Mouse (Mus musculus) kidney, embryonic 15.5 days (tissue): ENCODE measurements around the gene B3gnt8. TPM values are rescaled to one million over a fixed set of nuclear protein-coding genes. Genes with fewer than 3 reads are reported as not detected.
A peak's percentile ranks its signal among the peaks of the same experiment; 100 is the strongest.
"Not testable (repeated sequence)": the region's sequence is repeated elsewhere in the genome, so short reads cannot be mapped to it uniquely, and the experiment has no call there.

ENCODE experiments used
- ATAC-seq: fragments of 200-750 bp; cut with Nextera tagmentation; replicated peaks from 2 replicates; pipeline ENCODE4 v1.8.0; 2017; ENCODE audit warnings: moderate TSS enrichment; ENCODE audit not compliant: low FRiP score
- H3K27ac ChIP-seq: fragments of 300-500 bp; sonication (generic); 2 replicates; pipeline ENCODE4 v1.5.1; 2015; ENCODE audit warnings: mild to moderate bottlenecking, inconsistent platforms
- H3K27me3 ChIP-seq: fragments of 300-500 bp; sonication (generic); 2 replicates; pipeline ENCODE4 v1.6.1; 2015; ENCODE audit warnings: inconsistent platforms
- H3K36me3 ChIP-seq: fragments of 300-500 bp; sonication (generic); 2 replicates; pipeline ENCODE4 v1.6.1; 2015; ENCODE audit warnings: inconsistent platforms
- H3K4me1 ChIP-seq: fragments of 300-500 bp; sonication (generic); 2 replicates; pipeline ENCODE4 v1.6.1; 2015; ENCODE audit warnings: inconsistent platforms
- H3K4me2 ChIP-seq: fragments of 300-500 bp; sonication (generic); 2 replicates; pipeline ENCODE4 v1.6.1; 2015; ENCODE audit warnings: moderate library complexity, mild to moderate bottlenecking, inconsistent platforms
- H3K4me3 ChIP-seq: fragments of 300-500 bp; sonication (generic); replicated peaks from 2 replicates; pipeline ENCODE4 v1.5.1; 2015; ENCODE audit warnings: mild to moderate bottlenecking, inconsistent platforms
- H3K9ac ChIP-seq: fragments of 300-500 bp; sonication (generic); 2 replicates; pipeline ENCODE4 v1.6.1; 2015; ENCODE audit warnings: mild to moderate bottlenecking, inconsistent platforms
- H3K9me3 ChIP-seq: fragments of 300-500 bp; sonication (generic); replicated peaks from 2 replicates; pipeline ENCODE4 v1.6.1; 2016; ENCODE audit warnings: inconsistent platforms
- WGBS: fragments of 180-500 bp; shearing (Covaris S2); methylation state at CpG from one replicate; pipeline ENCODE4 v1.1.7; 2015; ENCODE audit warnings: mixed read lengths; 5-methylcytosine and 5-hydroxymethylcytosine counted together
- polyA plus RNA-seq: library from polyadenylated mRNA; unstranded; fragments of >200 nt; fragmentation: Nextera tagmentation; extraction: Ambion mirVana; gene quantifications from 2 replicates; pipeline ENCODE4 v1.2.1, GENCODE M21; 2015

The B3gnt8 gene
- polyA plus RNA-seq: 10.4 and 13.6 TPM in 2 replicates

GRCm38 (mm10) chr7:25626509-25627430 is at the start of gene B3gnt8:
Gene B3gnt8 (plus strand): TSS chr7:25626654.
- 14% methylated on average over 29 of the region's 29 CpGs for WGBS
- Histone ChIP-seq H3K27ac (peak within 1 kb of the TSS; percentile 86), H3K4me2 (peak within 1 kb of the TSS; percentile 81), H3K36me3 (peaks cover 65% of the 10 kb centered on the region), H3K27me3 (no peaks in the 10 kb centered on the region), H3K9ac (peak within 1 kb of the TSS; percentile 56), H3K4me1 (peaks cover 33% of the 10 kb centered on the region), H3K9me3 (no peaks in the 10 kb centered on the region), H3K4me3 (peak within 1 kb of the TSS; percentile 51)
- ATAC-seq: peak; percentile 40

- WGBS: 38% methylated on average over 14 of the region's 14 CpGs
- peak overlapping the region; percentile 79; the same call in 1 of the 2 replicates for H3K27ac ChIP-seq
- peak; percentile 86 for ATAC-seq
Observed at GRCm38 (mm10) chr7:25576793-25577437, 49.5 kb upstream of the B3gnt8 start.

GRCm38 (mm10) chr7:25579441-25579840 is 47.0 kb upstream of the B3gnt8 start:
- Histone ChIP-seq H3K27ac (no peak overlapping the region), H3K9ac (no peak overlapping the region), H3K27me3 (no peaks in the 10 kb centered on the region), H3K4me2 (no peak overlapping the region), H3K9me3 (no peaks in the 10 kb centered on the region), H3K36me3 (no peaks in the 10 kb centered on the region), H3K4me1 (peaks cover 9% of the 10 kb centered on the region; the same call in 1 of the 2 replicates), H3K4me3 (no peak overlapping the region)
- WGBS: 85% methylated on average over 10 of the region's 10 CpGs
- no peak for ATAC-seq

More at GRCm38 (mm10) chr7:25576793-25577437, 49.5 kb upstream of the B3gnt8 start:
- H3K36me3 ChIP-seq, H3K4me2 ChIP-seq, H3K27me3 ChIP-seq, H3K9me3 ChIP-seq, H3K9ac ChIP-seq, H3K4me3 ChIP-seq, H3K4me1 ChIP-seq: not testable (repeated sequence)

- H3K4me1 ChIP-seq: no peaks in the 10 kb centered on the region
Observed at GRCm38 (mm10) chr7:25582301-25582810, 44.1 kb upstream of the B3gnt8 start.

GRCm38 (mm10) chr7:25584651-25585050 is 41.8 kb upstream of the B3gnt8 start:
- Histone ChIP-seq H3K36me3 (no peaks in the 10 kb centered on the region), H3K27ac (no peak overlapping the region), H3K9me3 (no peaks in the 10 kb centered on the region), H3K27me3 (no peaks in the 10 kb centered on the region), H3K4me1 (no peaks in the 10 kb centered on the region), H3K9ac (no peak overlapping the region), H3K4me3 (no peak overlapping the region), H3K4me2 (no peak overlapping the region)
- ATAC-seq: no peak
- 83% methylated on average over 5 of the region's 5 CpGs for WGBS

More at GRCm38 (mm10) chr7:25582301-25582810, 44.1 kb upstream of the B3gnt8 start:
- WGBS: 87% methylated on average over 15 of the region's 15 CpGs
- no peak overlapping the region for H3K4me2 ChIP-seq
- H3K9me3 ChIP-seq: no peaks in the 10 kb centered on the region
- H3K9ac ChIP-seq: no peak overlapping the region
- no peak overlapping the region for H3K27ac ChIP-seq
- H3K36me3 ChIP-seq: no peaks in the 10 kb centered on the region
- no peak for ATAC-seq
- no peak overlapping the region for H3K4me3 ChIP-seq
- no peaks in the 10 kb centered on the region for H3K27me3 ChIP-seq

GRCm38 (mm10) chr7:25585351-25586204 is 40.9 kb upstream of the B3gnt8 start:
- H3K4me2 ChIP-seq: no peak overlapping the region
- ATAC-seq: no peak
- no peaks in the 10 kb centered on the region for H3K9me3 ChIP-seq
- 81% methylated on average over 9 of the region's 9 CpGs for WGBS
- no peaks in the 10 kb centered on the region for H3K4me1 ChIP-seq
- H3K4me3 ChIP-seq: no peak overlapping the region
- no peak overlapping the region for H3K9ac ChIP-seq
- no peaks in the 10 kb centered on the region for H3K36me3 ChIP-seq
- no peak overlapping the region for H3K27ac ChIP-seq
- H3K27me3 ChIP-seq: no peaks in the 10 kb centered on the region

- no peak overlapping the region for H3K9ac ChIP-seq
- H3K4me2 ChIP-seq: no peak overlapping the region
- H3K27ac ChIP-seq: no peak overlapping the region
- no peaks in the 10 kb centered on the region for H3K36me3 ChIP-seq
- no peaks in the 10 kb centered on the region for H3K9me3 ChIP-seq
- no peaks in the 10 kb centered on the region for H3K4me1 ChIP-seq
- no peaks in the 10 kb centered on the region for H3K27me3 ChIP-seq
- WGBS: 88% methylated on average over 2 of the region's 2 CpGs
- ATAC-seq: no peak
- H3K4me3 ChIP-seq: no peak overlapping the region
Observed at GRCm38 (mm10) chr7:25591226-25591625, 35.2 kb upstream of the B3gnt8 start.

- Histone ChIP-seq H3K27ac (no peak overlapping the region), H3K4me2 (no peak overlapping the region), H3K36me3 (no peaks in the 10 kb centered on the region), H3K4me1 (no peaks in the 10 kb centered on the region), H3K4me3 (no peak overlapping the region), H3K9ac (no peak overlapping the region), H3K27me3 (no peaks in the 10 kb centered on the region), H3K9me3 (no peaks in the 10 kb centered on the region)
- 76% methylated on average over 3 of the region's 3 CpGs for WGBS
- ATAC-seq: no peak
Observed at GRCm38 (mm10) chr7:25593859-25594258, 32.6 kb upstream of the B3gnt8 start.

- Histone ChIP-seq H3K27ac (no peak overlapping the region), H3K4me2 (no peak overlapping the region), H3K4me1 (no peaks in the 10 kb centered on the region), H3K9ac (no peak overlapping the region), H3K27me3 (no peaks in the 10 kb centered on the region), H3K9me3 (no peaks in the 10 kb centered on the region), H3K4me3 (no peak overlapping the region), H3K36me3 (no peaks in the 10 kb centered on the region)
- WGBS: 13% methylated on average over 10 of the region's 10 CpGs
- ATAC-seq: peak; percentile 56; the same call in 1 of the 2 replicates
Observed at GRCm38 (mm10) chr7:25599663-25600062, 26.8 kb upstream of the B3gnt8 start.

- 89% methylated on average over 11 of the region's 11 CpGs for WGBS
- H3K9me3 ChIP-seq: no peaks in the 10 kb centered on the region
- no peak for ATAC-seq
- H3K9ac ChIP-seq: no peak overlapping the region
- H3K4me1 ChIP-seq: no peaks in the 10 kb centered on the region
- H3K4me2 ChIP-seq: no peak overlapping the region
- no peak overlapping the region for H3K4me3 ChIP-seq
- H3K27ac ChIP-seq: no peak overlapping the region
- no peaks in the 10 kb centered on the region for H3K27me3 ChIP-seq
- H3K36me3 ChIP-seq: no peaks in the 10 kb centered on the region
Observed at GRCm38 (mm10) chr7:25600666-25601065, 25.8 kb upstream of the B3gnt8 start.

- ATAC-seq: no peak
- H3K27ac ChIP-seq: no peak overlapping the region
- no peak overlapping the region for H3K4me2 ChIP-seq
- no peaks in the 10 kb centered on the region for H3K27me3 ChIP-seq
- 90% methylated on average over 16 of the region's 16 CpGs for WGBS
- H3K9me3 ChIP-seq: no peaks in the 10 kb centered on the region
- no peak overlapping the region for H3K9ac ChIP-seq
- no peak overlapping the region for H3K4me3 ChIP-seq
- H3K36me3 ChIP-seq: no peaks in the 10 kb centered on the region
- H3K4me1 ChIP-seq: no peaks in the 10 kb centered on the region
Observed at GRCm38 (mm10) chr7:25601346-25601745, 25.1 kb upstream of the B3gnt8 start.
